Mouse (Mus musculus) lung, embryonic 16.5 days (tissue): Measurements from ENCODE around the gene Lap3. TPM values are rescaled to one million over a fixed set of nuclear protein-coding genes. Genes with fewer than 3 reads are reported as not detected.

Experiments
- ATAC-seq: fragments of 200-750 bp; cut with Nextera tagmentation; 2 replicates; pipeline ENCODE4 v1.8.0; 2017; ENCODE audit warnings: low read depth, mild to moderate bottlenecking, moderate library complexity
- H3K27ac ChIP-seq: fragments of 300-500 bp; sonication (generic); 2 replicates; pipeline ENCODE4 v1.5.1; 2014; ENCODE audit warnings: mild to moderate bottlenecking, control low read depth, low read length
- H3K27me3 ChIP-seq: fragments of 300-500 bp; sonication (generic); 2 replicates; pipeline ENCODE4 v1.6.1; 2014; ENCODE audit warnings: low read depth, low read length, mixed read lengths; ENCODE audit not compliant: control insufficient read depth, insufficient read depth
- H3K36me3 ChIP-seq: fragments of 300-500 bp; sonication (generic); 2 replicates; pipeline ENCODE4 v1.6.1; 2014; ENCODE audit warnings: low read length; ENCODE audit not compliant: control insufficient read depth, insufficient read depth
- H3K4me1 ChIP-seq: fragments of 300-500 bp; sonication (generic); replicated peaks from 2 replicates; pipeline ENCODE4 v1.6.1; 2014; ENCODE audit warnings: low read length, mixed read lengths; ENCODE audit not compliant: control insufficient read depth, insufficient read depth
- H3K4me2 ChIP-seq: fragments of 300-500 bp; sonication (generic); 2 replicates; pipeline ENCODE4 v1.6.1; 2014; ENCODE audit warnings: low read depth, low read length, control low read depth
- H3K4me3 ChIP-seq: fragments of 300-500 bp; sonication (generic); 2 replicates; pipeline ENCODE4 v1.5.1; 2014; ENCODE audit warnings: mild to moderate bottlenecking, low read length, control low read depth
- H3K9ac ChIP-seq: fragments of 300-500 bp; sonication (generic); 2 replicates; pipeline ENCODE4 v1.6.1; 2014; ENCODE audit warnings: low read length, control low read depth
- H3K9me3 ChIP-seq: fragments of 300-500 bp; sonication (generic); 2 replicates; pipeline ENCODE4 v1.6.1; 2016; ENCODE audit warnings: low read length; ENCODE audit not compliant: control insufficient read depth
- WGBS: fragments of 180-500 bp; shearing (Covaris S2); extraction: QIAGEN DNeasy Blood & Tissue Kit; methylation state at CpG from one replicate; pipeline ENCODE4 v1.1.7; 2014; 5-methylcytosine and 5-hydroxymethylcytosine counted together
- polyA plus RNA-seq: library from polyadenylated mRNA; unstranded; fragments of >200 nt; fragmentation: Nextera tagmentation; extraction: Ambion mirVana; gene quantifications from 2 replicates; pipeline ENCODE4 v1.2.1, GENCODE M21; 2015

Lap3 gene
- polyA plus RNA-seq, result 88.9 and 89.2 TPM in 2 replicates

DNA sequence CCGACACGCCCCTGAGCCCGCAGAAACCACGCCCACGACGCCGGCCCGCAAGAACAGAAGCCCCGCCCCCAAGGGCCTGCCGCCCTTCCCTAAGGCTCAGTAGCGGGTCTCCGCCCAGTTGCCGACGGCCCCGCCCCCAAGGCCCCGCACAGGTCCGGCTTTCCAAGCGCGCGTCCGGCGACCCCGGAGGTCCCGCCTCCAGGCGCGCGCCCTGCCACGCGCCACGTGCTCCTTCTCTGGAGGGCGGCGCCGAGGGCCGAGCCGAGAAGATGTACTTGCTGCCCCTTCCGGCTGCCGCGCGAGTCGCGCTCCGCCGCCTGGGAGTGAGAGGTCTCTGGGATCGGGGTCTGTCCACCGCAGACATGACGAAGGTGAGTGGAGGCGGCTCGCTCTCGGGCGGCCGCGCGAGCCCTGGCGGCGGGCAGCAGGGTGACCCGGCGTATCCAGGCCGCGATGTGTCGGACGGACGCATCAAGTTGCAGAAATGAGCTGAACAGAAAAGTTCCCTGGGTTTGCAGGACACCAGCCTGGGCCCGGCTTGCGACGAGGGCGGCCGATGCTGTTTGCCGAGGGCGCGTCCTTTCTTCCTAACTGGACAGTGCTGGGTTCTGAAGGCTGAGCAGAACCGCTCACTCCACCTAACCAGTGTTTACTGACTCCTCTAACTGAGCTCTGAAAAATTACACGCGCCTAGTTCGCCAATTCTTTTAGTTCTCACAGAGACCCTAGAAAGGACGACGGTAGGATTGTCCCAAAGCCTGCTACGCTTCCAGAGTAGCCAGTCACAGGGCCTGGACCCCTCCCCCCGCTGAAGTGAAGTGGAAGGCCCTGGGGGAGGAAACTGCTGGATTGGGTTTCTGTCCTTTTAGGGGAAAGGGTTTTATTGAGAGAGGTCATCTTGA is at the start of gene Lap3:
TSS of gene Lap3 (plus strand) at position 184 of the 902 bp plus-strand sequence.
- under 1% methylated on average over 78 of the region's 78 CpGs for WGBS
- peak within 1 kb of the TSS; percentile 78 for H3K27ac ChIP-seq
- H3K4me3 ChIP-seq, result peak within 1 kb of the TSS; percentile 85
- H3K4me2 ChIP-seq, result peak within 1 kb of the TSS; percentile 89
- no peaks in the 10 kb centered on the region for H3K9me3 ChIP-seq
- peak within 1 kb of the TSS; percentile 90 for H3K9ac ChIP-seq
- peaks cover 23% of the 10 kb centered on the region for H3K4me1 ChIP-seq
- peaks cover 8% of the 10 kb centered on the region for H3K36me3 ChIP-seq
- peak; percentile 97 for ATAC-seq
- no peaks in the 10 kb centered on the region for H3K27me3 ChIP-seq

DNA sequence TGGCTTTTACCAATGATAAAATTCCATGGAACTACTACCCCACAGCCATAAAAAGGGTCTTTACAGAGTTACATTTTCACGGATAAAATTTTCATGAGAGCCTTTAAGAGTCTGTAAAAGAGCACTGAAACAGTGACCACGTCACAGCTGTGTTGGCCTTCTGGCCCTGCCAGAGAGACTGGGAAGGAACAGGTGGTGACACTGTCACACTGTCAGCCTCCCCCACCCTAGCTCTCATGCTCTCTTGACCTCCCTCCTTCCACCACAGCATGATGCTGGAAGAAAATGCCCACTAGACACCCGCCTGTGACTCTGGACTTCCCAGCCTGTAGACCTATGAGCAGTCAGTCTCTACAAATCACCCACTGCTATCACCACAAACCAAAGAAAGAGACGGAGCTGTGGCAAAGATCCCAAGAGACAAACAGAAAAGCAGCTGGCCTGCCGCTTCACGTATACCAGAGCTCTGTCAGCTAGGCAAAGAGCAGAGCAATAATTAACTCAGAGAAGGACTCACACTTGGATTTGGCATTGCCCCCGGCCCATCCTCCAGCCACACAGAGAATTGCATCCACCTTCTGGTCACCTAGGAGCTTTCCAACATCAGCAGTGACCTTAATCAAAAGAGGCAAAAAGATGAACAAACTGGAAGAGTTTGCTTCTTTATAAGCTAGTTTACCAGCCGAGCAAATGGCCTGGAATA is 48.9 kb upstream of the Lap3 start:
- 85% methylated on average over 8 of the region's 8 CpGs for WGBS
- Histone ChIP-seq H3K4me3 (no peak overlapping the region), H3K4me2 (no peak overlapping the region), H3K9me3 (no peaks in the 10 kb centered on the region), H3K36me3 (peaks cover 4% of the 10 kb centered on the region), H3K9ac (no peak overlapping the region), H3K4me1 (peaks cover 8% of the 10 kb centered on the region), H3K27me3 (no peaks in the 10 kb centered on the region), H3K27ac (no peak overlapping the region)
- no peak for ATAC-seq

DNA sequence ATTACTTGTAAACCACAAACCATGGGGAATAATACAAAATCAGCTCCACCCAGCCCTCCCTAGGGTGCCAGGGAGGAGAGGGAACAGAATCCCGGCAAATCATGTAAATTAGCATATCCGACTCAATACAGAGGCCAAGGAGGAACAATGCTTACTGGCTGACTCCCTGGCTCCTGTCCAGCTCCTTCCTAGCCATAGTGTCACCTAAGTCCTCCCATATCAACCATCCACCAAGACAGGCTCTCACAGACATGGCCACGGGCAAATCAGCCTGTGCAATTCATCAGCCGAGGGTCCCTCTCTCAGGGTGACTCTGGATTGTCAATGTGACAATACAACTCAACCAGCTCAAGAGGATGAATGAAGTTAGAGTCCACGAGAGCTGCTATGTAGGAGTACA is 44.5 kb upstream of the Lap3 start:
- H3K27me3 ChIP-seq, result no peaks in the 10 kb centered on the region
- 53% methylated on average over 5 of the region's 5 CpGs for WGBS
- ATAC-seq, result no peak
- H3K4me2 ChIP-seq, result peak overlapping the region; percentile 99
- peaks cover 12% of the 10 kb centered on the region for H3K4me1 ChIP-seq
- no peaks in the 10 kb centered on the region for H3K36me3 ChIP-seq
- 0 out of 2 replicates have a peak overlapping the region, but pooled peaks have one; percentile 9 for H3K9ac ChIP-seq
- H3K4me3 ChIP-seq, result peak overlapping the region; percentile 83
- H3K9me3 ChIP-seq, result no peaks in the 10 kb centered on the region
- no peak overlapping the region for H3K27ac ChIP-seq

DNA sequence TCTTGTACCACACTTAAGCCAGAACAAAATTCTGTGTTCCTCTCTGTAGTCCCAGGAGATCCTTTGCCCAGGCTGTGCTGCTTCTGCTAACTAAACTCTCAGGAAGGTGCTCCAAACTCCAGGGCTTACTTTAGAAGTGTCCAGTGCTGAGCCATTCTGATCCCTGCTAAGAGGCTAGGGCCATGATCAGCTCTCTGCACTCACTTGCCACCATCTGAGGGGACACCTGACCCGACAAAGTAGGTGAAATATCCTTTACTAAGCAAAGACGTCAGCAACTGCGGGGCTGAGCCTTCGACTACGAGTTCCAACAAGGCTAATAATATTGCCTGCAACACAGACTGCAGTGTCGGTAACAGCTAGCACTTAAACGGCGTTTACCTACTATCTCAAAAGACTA is 44.0 kb upstream of the Lap3 start:
- WGBS, result under 1% methylated on average over 8 of the region's 8 CpGs
- peak overlapping the region; percentile 80 for H3K9ac ChIP-seq
- H3K4me2 ChIP-seq, result peak overlapping the region; percentile 99
- no peak overlapping the region; the same call in 1 of the 2 replicates for H3K27ac ChIP-seq
- no peaks in the 10 kb centered on the region for H3K27me3 ChIP-seq
- H3K36me3 ChIP-seq, result no peaks in the 10 kb centered on the region
- H3K4me3 ChIP-seq, result peak overlapping the region; percentile 83
- H3K9me3 ChIP-seq, result no peaks in the 10 kb centered on the region
- ATAC-seq, result no peak
- peaks cover 12% of the 10 kb centered on the region for H3K4me1 ChIP-seq

DNA sequence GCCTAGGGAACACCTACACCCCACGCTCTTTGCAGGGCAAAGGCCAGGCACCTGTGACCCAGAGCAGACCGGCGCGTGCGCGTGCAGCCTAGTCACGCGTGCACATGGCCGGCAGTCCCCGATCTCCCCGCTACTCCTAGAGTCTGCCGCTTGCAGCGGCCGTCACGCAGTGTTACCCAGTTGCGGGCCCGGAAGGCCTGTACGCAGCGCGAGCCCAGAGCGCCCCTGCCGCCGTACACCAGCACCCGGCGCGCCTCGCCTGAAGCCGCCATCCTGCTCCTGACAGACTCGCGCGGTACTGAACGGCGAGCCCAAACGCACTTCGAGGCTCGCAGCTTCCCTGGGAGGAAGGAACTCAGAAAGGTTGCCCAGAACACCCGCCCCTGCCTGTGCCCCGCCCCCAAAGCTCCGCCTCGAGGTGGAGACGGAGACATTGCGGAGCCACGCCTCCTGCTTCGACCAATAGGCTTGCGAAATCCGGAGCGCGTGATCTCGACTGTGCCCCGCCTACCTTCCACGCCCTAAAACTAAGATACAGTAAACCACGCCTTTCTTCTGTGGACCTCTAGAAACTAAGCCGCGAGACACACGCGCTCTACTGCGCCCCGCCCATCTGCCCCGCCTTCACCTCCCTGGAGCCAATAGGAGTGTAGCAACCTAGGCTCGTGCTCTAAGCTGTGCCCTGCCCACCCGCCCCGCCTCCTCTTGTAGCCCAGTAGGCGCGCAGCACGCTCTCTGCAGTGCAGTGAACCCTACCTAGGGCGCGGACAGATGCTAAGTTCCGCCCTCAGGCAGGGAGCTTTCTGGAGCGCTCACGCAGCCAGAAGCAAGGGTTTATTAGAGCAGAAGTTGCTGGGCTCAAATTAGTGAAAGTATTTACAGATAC is 43.1 kb upstream of the Lap3 start, which contains the start of gene Qdpr:
TSS of gene Qdpr (minus strand) at position 406 of the 886 bp plus-strand sequence.
- peak; percentile 99 for ATAC-seq
- H3K4me1 ChIP-seq, result peaks cover 12% of the 10 kb centered on the region
- no peaks in the 10 kb centered on the region for H3K27me3 ChIP-seq
- H3K27ac ChIP-seq, result peak within 1 kb of the TSS; percentile 83
- H3K9ac ChIP-seq, result peak within 1 kb of the TSS; percentile 80
- no peaks in the 10 kb centered on the region for H3K9me3 ChIP-seq
- under 1% methylated on average over 70 of the region's 70 CpGs for WGBS
- no peaks in the 10 kb centered on the region for H3K36me3 ChIP-seq
- peak within 1 kb of the TSS; percentile 83 for H3K4me3 ChIP-seq
- H3K4me2 ChIP-seq, result peak within 1 kb of the TSS; percentile 99

DNA sequence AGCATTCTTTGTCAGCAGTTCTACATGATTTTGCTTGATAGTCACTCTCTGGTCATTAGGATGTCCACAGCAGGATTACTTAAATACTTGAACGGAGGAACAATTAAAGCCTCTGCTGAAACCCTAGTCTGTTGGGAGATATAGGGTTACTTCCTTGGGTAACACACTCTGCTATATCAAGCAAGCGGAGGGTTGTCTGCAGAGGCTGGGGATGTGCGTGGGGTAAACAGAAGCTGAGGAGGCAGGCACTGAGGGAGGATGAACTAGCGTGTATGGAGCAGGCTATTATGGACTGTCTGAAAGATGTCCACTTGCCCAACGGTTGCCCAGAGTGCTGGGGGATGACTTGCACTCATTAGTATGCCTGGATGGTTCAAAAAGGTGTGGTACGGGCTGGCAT is 39.7 kb upstream of the Lap3 start, which contains the start of gene Clrn2:
TSS of gene Clrn2 (plus strand) at position 301 of the 400 bp plus-strand sequence.
- H3K9ac ChIP-seq, result no peak within 1 kb of the TSS
- 62% methylated on average over 6 of the region's 6 CpGs for WGBS
- H3K4me3 ChIP-seq, result no peak within 1 kb of the TSS
- ATAC-seq, result no peak
- H3K4me1 ChIP-seq, result peaks cover 12% of the 10 kb centered on the region
- H3K36me3 ChIP-seq, result no peaks in the 10 kb centered on the region
- H3K27me3 ChIP-seq, result no peaks in the 10 kb centered on the region
- H3K9me3 ChIP-seq, result no peaks in the 10 kb centered on the region
- H3K27ac ChIP-seq, result no peak within 1 kb of the TSS
- no peak within 1 kb of the TSS for H3K4me2 ChIP-seq

DNA sequence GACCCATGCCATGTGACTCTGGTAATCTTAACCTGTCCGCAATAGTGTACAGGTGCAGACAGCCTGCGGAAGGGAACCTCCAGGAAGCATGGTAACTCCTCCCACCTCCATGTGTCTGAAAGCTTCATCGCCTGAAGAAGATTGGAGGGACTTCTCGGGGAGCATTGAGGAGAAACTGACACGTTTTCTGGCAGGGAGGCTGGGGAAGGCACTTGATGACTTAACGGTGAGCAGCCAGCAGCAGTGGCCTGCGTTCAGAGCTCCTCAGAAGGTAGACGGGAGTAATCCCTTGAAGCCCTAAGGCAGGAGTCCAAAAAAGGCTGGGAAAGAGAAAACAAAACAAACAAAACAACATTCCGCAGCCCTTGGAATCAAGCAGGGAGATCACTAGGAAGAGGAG is 38.7 kb upstream of the Lap3 start:
- no peak for ATAC-seq
- H3K9ac ChIP-seq, result no peak overlapping the region
- H3K27me3 ChIP-seq, result no peaks in the 10 kb centered on the region
- H3K4me1 ChIP-seq, result peaks cover 3% of the 10 kb centered on the region; the same call in 1 of the 2 replicates
- no peaks in the 10 kb centered on the region for H3K36me3 ChIP-seq
- 30% methylated on average over 9 of the region's 9 CpGs for WGBS
- H3K9me3 ChIP-seq, result no peaks in the 10 kb centered on the region
- H3K4me2 ChIP-seq, result no peak overlapping the region
- H3K4me3 ChIP-seq, result no peak overlapping the region
- no peak overlapping the region for H3K27ac ChIP-seq

DNA sequence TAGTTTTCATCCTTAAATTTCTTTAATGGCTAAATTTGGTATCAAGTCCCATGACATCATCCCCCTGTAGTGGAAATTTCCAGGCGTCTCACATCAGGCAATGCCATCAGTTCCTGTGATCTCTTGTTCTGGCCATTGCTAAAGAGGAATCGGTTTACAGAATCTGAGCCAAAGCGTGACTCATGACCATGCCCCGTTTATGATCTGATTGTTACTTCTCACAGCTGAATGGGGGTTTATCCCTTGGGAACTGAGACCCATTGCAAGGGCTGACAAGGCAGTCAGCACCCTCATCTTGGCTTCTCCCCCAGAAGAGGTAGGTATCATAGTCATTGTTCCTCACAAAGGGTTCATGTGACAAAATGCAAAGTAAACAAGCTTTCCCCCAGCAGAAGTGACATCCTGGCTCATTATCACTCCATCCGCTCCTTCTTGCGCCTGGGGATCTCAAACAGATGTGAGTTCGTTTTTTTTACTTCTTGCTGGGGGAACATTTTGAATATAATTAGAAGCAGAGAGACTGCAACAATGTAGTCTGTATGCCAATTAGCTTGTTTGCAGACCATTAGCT is 20.2 kb upstream of the Lap3 start:
- peak; percentile 58 for ATAC-seq

More for the DNA sequence above, 20.2 kb upstream of the Lap3 start:
- Histone ChIP-seq H3K27me3 (no peaks in the 10 kb centered on the region), H3K9me3 (no peaks in the 10 kb centered on the region), H3K36me3 (no peaks in the 10 kb centered on the region), H3K4me2 (no peak overlapping the region), H3K9ac (no peak overlapping the region), H3K4me3 (no peak overlapping the region), H3K4me1 (peaks cover 18% of the 10 kb centered on the region), H3K27ac (peak overlapping the region; percentile 18)
- 17% methylated on average over 7 of the region's 7 CpGs for WGBS
